Mouse (Mus musculus) cortical plate, adult 2 months (tissue): ENCODE measurements at regions not wholly inside any gene's neighbourhood (a gene's known extent, or its start where the extent isn't known, plus 50 kb on each side); places are given as distances from the start of the nearest gene placed in this dataset.

Experiments
- CTCF ChIP-seq: fragments of 200-500 bp; IDR thresholded peaks from 2 replicates; pipeline ENCODE4 v1.5.1; 2011; ENCODE audit warnings: mild to moderate bottlenecking, control low read depth, low read length; ENCODE audit not compliant: insufficient read depth; ENCODE audit errors: extremely low read depth
- POLR2A ChIP-seq: fragments of 200-500 bp; IDR thresholded peaks from 2 replicates; pipeline ENCODE4 v1.6.1; 2011; ENCODE audit warnings: mild to moderate bottlenecking, low read length, control low read depth; ENCODE audit not compliant: insufficient read depth; ENCODE audit errors: extremely low read depth

DNA sequence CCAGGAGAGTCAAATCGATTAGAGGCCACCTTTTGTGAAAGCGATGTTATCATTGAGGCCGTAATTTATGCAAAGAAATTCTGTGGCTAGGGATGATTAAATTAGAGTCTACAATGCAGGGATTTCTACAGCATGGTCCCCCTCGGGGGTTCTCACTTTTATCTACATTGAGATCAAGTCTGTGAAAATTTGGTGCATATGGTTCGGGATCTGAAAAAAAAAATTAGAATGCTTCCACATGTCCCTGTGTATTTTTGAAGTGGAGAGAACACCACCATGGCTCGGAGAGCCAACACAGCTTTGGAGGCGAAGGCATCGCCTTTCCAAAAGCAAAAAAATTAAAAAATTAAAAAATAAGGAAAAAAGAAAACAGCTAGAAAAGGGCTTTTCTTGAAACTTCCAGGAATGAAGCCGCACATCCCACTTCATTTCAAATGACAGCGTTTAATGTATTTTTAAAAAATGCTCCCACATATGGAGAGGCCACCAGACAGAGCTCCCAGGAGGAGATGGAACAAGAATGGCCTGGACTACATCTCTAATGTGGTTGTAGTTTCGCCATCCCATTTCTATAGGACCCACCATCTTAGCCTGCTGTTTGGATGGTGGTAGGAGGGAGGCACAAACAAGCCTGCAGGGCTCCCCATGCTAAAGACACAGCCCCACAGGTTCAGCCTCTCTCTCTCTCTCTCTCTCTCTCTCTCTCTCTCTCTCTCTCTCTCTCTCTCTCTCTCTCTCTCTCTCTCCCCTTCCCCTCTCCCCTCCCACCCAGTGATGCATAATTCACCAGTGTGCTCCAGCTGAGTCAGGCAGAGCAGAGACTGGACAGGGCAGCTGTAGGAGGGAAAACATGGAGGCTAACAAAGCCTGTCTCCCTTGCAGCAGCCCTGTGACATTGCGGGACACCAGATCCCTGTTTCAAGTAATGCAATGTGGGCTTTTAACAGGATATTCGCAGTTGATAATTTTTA is 203.4 kb downstream of the Sox11 start:
- no peak for TF ChIP-seq CTCF
- no peak for TF ChIP-seq POLR2A
